Mouse (Mus musculus): ENCODE results near the gene Cdkal1. TPM values are rescaled to one million over a fixed set of nuclear protein-coding genes. Genes with fewer than 3 reads are reported as not detected.
A peak's percentile ranks its signal among the peaks of the same experiment; 100 is the strongest.

The Cdkal1 gene
- total RNA-seq, 1 experiment from 2014 or later = 68.2 TPM

GRCm38 (mm10) chr13:29737675-29738461 lies 117.6 kb downstream of the Cdkal1 start:
- peak; percentile 48; the same call in 1 of the 2 replicates for ATAC-seq (ENCODE audit: extremely low read depth, insufficient number of reproducible peaks, low FRiP score, poor library complexity, severe bottlenecking)

DNA sequence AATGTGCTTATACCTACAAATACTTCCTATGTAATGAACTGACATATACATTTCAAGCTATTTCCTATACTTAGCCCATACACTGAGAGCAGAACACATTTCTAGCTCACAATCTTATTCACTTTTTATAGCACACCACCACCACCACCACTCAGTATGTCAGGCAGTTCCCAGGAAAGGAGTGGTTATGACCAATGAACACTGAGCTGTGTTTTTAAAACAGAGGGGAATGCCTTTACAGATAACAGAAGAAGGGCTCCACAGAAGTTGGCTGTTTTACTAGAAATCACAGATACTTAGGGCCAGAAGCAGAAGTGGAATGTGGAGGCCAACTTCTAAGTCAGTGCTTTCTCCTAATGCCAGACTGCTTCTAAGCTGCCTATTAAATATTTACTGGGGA lies 121.0 kb downstream of the Cdkal1 start:
- no peak for ATAC-seq (ENCODE audit: extremely low read depth, insufficient number of reproducible peaks, low FRiP score, poor library complexity, severe bottlenecking)

DNA sequence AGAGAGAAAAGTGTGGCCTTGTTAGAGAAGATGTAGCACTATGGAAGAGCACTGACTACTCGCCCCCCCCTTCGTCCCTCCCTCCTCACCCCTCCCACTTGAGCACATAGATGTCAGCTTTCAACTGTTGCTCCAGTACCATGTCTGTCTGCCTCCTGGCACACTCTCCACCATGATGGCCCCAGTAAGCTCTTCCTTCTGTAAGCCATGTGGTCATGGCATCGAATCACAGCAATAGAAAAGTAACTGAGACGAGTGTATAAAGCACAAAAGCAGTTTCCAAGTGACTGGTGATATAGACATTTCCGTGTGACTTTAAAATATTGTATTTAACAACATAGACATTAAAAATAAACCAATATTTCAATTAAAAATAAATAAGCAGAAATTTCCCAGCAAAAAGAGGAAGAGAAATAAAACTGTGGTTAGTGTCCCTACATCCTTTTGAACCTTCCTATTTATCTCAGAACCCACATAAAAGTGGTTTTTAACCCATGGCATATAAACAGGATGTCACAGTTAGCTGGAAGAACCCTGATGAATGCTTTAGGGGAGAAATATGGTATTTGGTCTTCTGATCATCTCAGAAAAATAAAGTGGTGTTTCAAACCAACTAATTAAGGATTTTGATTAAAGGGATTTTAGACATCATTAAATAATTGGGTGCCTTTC lies 129.2 kb downstream of the Cdkal1 start:
- no peak for ATAC-seq (ENCODE audit: extremely low read depth, insufficient number of reproducible peaks, low FRiP score, poor library complexity, severe bottlenecking)

- no peak for ATAC-seq (ENCODE audit: extremely low read depth, insufficient number of reproducible peaks, low FRiP score, poor library complexity, severe bottlenecking)
These were observed 130.6 kb downstream of the Cdkal1 start for GRCm38 (mm10) chr13:29724855-29725254.

- no peak for ATAC-seq (ENCODE audit: extremely low read depth, insufficient number of reproducible peaks, low FRiP score, poor library complexity, severe bottlenecking)
These were observed 132.3 kb downstream of the Cdkal1 start for GRCm38 (mm10) chr13:29723150-29723549.

DNA sequence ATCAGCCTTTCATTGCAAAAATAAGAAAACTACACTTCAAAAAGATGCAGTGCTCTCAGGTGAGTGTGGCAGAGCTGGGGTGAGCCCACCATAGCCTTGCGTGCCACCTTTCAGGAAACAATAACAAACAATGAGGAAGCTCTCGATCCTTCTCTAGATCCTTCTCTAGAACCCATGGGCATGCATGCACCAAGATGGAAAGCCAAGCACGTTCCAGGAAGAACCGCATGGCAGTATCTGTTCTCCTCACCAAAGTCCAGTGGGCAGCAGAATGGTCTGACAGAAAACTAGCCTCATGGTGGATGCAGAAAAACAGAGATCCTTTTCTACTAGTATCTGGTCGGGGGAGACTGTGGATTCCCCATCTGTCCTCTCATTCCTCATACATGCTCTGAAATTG lies 134.3 kb downstream of the Cdkal1 start:
- ATAC-seq (ENCODE audit: extremely low read depth, insufficient number of reproducible peaks, low FRiP score, poor library complexity, severe bottlenecking) = no peak

DNA sequence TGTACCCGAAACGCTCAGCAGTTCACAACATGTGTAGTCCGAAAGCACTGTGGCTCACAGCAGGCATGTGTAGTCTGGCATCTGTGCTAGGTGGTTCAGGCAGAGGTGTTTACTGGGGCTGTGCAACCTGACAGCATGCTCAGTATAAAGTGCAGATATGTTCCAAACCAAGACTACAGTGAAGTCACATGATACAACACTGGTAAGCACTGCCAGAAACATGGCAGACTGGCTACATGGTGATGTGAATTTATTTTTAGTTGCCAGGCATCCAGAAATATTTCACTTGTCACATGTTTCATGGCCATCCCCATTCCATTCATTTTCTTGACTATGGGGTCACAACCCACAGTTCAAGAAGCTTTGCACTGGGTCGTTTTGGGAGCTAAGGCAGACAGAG lies 138.9 kb downstream of the Cdkal1 start:
- no peak for ATAC-seq (ENCODE audit: extremely low read depth, insufficient number of reproducible peaks, low FRiP score, poor library complexity, severe bottlenecking)

- no peak for ATAC-seq (ENCODE audit: extremely low read depth, insufficient number of reproducible peaks, low FRiP score, poor library complexity, severe bottlenecking)
These were observed 140.1 kb downstream of the Cdkal1 start for GRCm38 (mm10) chr13:29715241-29715841.

DNA sequence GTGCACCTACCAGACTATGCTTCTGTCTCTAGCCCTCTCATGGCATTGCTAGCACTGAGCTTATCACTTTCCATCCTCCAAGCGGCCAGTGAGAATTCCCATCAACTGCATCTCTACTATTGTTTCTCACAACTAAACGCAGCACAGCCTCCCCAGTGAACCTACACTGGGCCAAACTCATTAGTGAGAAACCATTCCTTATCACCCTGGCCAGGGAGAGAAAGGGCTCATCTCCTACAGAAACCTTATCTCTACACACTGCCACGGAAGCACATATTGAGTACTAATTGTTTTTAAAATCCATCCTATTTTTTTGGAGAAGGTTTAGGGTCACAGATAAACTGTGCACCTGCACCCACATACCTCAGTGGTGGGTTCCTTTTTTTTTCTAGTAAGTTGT lies 147.9 kb downstream of the Cdkal1 start:
- no peak for ATAC-seq (ENCODE audit: extremely low read depth, insufficient number of reproducible peaks, low FRiP score, poor library complexity, severe bottlenecking)

DNA sequence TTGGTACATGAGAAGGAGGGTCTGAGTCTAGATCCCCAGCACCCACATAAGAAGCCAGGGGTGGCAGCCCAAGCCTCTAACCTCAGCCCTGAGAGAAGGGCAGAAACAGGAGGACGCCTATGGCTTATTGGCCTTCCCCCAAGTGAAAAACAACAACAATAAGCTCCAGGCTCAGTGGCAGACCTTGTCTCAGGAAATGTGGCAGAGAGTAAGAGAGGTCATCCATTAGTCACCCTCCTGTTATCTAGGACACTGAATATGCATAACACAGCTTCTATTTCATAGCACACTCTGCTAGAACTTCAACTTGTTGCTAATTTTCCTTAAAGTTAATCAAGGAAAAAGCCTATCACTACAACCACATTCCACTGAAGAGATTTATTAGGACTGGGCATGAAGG lies 154.1 kb downstream of the Cdkal1 start:
- ATAC-seq (ENCODE audit: extremely low read depth, insufficient number of reproducible peaks, low FRiP score, poor library complexity, severe bottlenecking) = no peak

GRCm38 (mm10) chr13:29699896-29700295 lies 155.6 kb downstream of the Cdkal1 start:
- ATAC-seq (ENCODE audit: extremely low read depth, insufficient number of reproducible peaks, low FRiP score, poor library complexity, severe bottlenecking) = no peak

DNA sequence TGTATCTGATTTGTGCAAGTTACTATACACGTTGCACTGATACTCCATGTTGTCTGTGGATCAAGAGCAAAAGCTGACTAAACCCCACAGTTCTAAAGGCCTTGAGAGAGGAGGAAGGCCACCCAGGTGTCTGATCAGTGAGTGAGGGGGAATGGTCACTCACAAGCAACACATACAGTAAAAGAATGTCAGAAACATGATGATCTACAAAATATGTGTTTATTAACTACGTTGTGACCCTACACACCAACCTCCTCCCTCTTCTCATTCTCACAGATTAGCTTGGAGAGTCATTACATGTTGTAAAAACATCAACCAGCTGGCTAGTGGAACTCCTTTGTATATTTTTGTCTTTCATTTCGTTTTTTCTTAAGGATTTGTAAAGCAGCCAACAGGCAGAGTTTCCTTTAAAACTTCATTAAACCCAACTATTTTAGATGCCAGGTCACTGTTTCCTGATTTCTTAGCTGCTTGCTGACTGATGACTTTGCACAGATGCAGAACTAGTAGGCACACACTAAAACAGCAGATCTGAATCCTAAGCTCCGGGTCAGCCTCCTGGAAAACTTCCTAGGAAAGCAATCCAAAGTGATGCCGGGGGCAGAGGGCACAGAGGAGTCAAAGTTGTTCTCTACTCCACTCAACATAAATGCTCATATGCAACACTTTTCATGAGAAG lies 157.0 kb downstream of the Cdkal1 start:
- no peak for ATAC-seq (ENCODE audit: extremely low read depth, insufficient number of reproducible peaks, low FRiP score, poor library complexity, severe bottlenecking)

- no peak for ATAC-seq (ENCODE audit: extremely low read depth, insufficient number of reproducible peaks, low FRiP score, poor library complexity, severe bottlenecking)
These were observed 158.2 kb downstream of the Cdkal1 start for GRCm38 (mm10) chr13:29697230-29697629.

- ATAC-seq (ENCODE audit: extremely low read depth, insufficient number of reproducible peaks, low FRiP score, poor library complexity, severe bottlenecking) = no peak
These were observed 164.7 kb downstream of the Cdkal1 start for GRCm38 (mm10) chr13:29690734-29691133.

DNA sequence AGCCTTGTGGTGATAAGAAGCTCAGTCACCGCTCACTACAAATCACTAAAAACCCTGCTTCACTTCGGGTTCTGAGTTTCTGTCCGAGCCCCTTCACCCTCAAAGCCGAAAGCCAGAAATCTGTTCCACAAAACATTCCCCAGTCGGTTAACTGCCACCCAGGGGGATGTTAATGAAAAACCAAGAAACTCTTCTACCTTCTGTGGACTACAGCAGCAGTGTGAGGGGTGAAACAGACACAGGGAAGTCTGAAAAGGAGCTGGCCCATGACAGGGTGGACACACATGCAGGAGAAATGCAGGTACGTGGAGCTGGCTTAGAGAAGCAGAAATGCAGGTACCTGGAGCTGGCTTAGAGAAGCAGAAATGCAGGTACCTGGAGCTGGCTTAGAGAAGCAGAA lies 166.6 kb downstream of the Cdkal1 start:
- ATAC-seq (ENCODE audit: extremely low read depth, insufficient number of reproducible peaks, low FRiP score, poor library complexity, severe bottlenecking) = no peak

DNA sequence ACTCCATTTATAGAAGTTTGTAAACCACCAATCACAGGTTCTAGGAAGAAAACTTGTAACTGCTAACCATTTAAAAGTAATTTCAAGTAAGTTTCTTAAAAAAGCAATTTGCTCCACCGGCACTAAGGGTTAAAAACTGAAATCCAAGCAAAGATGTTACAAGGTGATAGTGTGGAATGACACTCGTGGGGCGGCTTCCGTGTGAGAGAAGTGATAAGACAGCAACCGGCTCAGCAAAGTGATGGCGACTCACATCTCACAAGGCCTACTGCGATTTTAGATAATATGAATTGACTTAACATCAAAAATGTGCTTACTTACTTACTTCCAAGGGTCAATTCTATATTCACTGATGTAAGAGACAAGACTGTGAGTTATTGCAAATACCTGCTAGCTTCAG lies 167.6 kb downstream of the Cdkal1 start:
- no peak for ATAC-seq (ENCODE audit: extremely low read depth, insufficient number of reproducible peaks, low FRiP score, poor library complexity, severe bottlenecking)

GRCm38 (mm10) chr13:29679479-29680186 lies 175.8 kb downstream of the Cdkal1 start:
- ATAC-seq (ENCODE audit: extremely low read depth, insufficient number of reproducible peaks, low FRiP score, poor library complexity, severe bottlenecking) = no peak

DNA sequence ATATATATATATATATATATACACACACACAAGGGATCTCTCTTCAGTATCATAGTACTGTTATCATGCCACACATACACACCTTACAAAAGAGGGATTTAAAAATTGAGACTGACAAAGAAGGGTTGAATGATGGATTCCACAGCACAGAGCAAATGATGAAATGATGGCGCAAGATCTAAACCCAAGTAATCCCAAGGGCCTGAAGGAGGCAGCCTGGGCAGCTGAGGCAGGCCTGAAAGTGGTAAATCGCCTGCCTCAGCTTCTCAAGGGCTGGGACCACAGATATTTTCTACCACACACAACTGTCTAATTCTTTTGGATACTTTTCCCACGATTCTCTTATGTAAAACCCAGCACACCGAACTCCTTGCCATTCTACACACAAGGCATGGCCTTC lies 177.9 kb downstream of the Cdkal1 start:
- ATAC-seq (ENCODE audit: extremely low read depth, insufficient number of reproducible peaks, low FRiP score, poor library complexity, severe bottlenecking) = no peak

DNA sequence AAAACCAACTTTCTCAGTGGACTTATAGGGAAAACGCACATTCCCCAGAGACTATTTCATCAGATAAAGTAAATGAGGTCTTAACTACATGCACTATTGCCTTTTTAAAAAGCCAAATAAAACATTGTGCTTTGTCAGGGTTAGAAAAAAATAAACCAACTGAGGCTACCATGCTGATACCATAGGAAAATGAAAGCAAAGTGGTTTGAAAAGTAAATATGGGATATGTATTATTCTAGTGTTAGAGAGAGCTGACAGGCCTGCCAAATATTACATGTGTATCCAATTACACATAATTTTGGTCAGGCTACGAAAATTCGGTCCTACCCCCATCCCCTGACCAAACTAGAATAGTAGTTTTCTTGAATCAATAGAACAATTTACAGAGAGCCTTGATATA lies 184.8 kb downstream of the Cdkal1 start:
- ATAC-seq (ENCODE audit: extremely low read depth, insufficient number of reproducible peaks, low FRiP score, poor library complexity, severe bottlenecking) = no peak

Measured in neutrophil, adult 5-6 weeks (primary cell).